Mouse (Mus musculus): ENCODE measurements around the gene Dnm3.
"Not testable (repeated sequence)": the region's sequence is repeated elsewhere in the genome, so short reads cannot be mapped to it uniquely, and the experiment has no call there.

The Dnm3 gene

DNA sequence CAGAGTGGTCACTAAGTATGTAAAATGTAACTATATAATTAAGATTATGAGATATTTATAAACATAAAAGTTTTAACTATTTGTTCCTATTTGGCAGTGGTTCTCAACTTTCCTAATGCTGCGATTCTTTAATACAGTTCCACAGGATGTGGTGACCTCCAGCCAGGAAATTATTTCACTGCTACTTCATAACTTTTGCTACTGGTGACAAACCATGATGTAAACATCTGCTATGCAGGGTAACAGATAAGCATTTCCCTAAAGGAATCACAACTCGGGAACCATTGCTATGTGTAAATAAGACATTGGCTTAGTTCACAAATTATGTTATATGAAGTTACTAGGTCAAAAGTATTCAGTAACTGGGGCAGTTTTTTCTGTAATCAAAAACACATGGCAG lies 48.9 kb downstream of the Dnm3 start:
- DNase-seq (ENCODE audit: low spot score), result no peak

DNA sequence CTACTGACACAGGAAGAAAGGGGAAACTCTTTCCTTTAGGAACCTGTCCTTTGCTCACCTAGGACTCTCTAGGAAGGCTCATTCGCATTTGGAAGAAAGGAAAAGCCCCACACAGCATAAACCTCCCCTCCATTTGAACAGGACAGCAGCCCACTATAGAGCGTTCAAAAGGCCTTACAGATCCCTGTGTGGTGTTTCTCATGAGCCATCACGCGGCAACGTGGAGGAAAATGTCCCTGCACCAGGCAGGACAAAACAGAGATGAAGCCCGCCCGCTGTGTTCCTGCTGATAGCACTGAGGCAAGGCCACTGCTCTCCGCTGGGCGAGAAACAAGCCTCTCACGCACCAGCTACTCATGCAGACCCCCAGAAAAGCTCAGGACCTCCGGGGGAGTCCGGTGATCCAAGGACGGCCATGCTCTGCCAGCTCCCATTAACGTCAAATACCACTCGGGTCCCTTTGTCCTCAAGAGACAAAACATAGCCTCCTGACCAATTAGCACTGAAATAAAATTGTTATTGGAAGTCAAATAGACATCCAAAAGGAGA lies 51.8 kb downstream of the Dnm3 start:
- no peak for DNase-seq (ENCODE audit: low spot score)

DNA sequence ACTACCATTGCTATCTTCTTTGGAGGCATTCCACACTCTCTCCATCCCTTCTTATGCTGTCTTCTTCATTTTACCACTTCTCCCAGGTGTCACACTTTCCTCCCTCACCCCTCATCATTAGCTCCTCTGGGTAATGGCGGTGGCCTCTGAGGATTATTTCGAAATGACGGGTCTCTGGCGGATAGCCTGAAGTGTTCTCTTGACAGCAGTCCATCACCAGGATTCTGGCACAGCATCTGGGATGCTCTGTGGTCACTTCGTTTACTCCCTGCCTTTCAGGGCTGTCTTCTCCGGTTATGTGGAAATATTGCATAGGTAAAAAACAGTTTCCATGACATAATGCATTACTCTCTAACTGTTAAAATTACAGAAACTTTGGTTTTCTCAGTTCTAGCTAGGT lies 55.0 kb downstream of the Dnm3 start:
- DNase-seq (ENCODE audit: low spot score), result no peak

DNA sequence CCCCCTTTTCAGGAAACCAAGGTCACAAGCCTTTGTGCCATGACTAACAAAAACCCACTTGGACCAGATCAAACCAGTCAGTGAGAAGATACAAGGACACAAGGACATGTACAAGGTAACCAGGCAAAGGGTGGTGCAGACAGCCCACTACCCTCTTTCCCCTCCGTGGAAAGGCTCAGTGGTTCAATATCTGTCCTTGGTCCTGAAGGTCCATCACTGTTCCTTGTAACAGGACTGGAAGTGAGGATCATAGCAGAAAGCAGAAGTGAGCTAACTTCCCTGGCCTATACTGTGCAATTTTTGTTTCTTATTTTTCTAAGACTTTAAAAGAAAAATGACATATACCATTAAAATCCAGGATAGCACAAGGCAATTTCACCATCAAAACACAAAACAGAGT lies 64.0 kb downstream of the Dnm3 start:
- no peak for DNase-seq (ENCODE audit: low spot score)

DNA sequence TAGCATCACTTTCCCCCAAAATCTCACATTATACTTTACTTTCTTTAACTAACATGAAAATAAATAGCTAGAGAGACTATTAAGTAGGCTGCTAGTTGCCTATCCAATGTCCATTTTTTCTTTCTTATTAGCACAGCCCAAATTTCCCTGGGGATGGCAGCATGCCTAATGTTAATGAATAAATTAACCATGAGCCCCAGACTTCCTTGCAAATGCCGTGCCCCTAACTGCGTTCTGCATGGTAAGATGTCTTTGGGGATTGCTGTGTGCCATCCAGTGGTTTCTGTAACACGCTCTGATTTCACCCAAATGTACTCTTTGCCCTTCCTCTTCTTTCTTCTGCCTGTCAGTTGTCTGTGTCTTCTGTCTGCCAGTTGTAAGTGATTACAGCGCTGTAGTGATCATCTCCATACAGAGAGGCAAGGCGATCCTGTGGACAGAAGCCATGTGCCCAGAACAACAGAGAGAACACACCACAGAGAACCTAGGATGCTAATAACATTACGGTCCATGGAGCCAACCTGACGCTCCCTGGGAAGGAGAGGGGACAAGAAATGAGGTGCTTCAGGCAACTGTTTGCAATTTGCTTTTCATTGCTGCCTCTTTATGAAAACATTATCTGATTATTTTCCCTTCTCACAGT lies 64.9 kb downstream of the Dnm3 start:
- no peak for DNase-seq (ENCODE audit: low spot score)

DNA sequence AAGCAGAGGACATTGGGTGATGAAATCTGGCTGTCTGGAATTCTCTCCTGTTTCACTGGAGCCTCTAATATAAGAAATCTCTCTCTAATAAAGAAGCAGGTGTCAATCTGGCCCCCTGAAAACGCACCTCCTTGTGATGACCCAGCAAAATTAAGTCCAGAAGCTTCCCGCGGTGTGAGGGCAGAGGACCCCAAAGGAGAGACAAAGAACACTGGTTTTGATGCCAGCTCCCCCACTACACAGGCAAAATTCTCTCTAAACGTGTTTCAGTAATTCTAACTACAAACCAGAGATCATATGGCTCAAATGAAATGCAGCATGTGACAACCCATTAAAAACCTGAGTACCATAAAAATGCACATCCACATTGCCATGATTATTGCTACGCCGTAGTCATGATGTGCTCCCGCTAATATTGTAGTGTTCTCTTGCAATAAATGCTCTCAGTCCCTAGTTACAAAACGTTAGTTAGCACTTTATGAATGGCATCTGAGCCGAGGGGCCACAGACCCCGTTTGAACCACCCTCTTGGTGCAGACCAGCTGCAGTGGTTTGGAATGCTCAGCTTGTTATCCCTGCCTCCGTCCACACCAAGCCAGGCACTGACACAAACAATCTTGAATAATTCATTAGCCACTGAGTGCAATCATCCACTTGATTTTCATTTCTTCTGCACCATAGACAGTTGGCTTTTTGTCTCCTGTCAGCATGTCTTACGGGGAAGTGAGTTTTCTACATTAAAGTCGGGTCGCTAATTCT lies 67.4 kb downstream of the Dnm3 start:
- peak; percentile 29 for DNase-seq (ENCODE audit: low spot score)

DNA sequence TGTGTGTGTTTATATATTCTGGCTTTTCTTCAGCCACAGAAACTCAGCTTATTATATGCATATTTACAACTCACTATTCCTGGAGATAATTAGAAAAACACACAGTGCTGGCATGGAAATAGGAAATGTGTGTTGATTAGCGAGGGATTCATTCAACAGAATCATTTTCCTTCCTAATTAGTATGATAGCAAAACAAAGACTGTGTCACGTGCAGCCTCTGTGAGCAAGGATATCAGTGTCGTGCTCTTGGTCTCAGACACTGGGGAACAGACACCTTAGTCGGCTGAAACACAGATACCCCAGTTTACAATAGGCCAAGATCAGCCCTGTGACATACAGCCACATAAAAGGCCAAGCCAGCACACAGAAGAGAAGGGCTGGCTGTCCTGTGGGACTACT lies 83.3 kb downstream of the Dnm3 start:
- no peak for DNase-seq (ENCODE audit: low spot score)

DNA sequence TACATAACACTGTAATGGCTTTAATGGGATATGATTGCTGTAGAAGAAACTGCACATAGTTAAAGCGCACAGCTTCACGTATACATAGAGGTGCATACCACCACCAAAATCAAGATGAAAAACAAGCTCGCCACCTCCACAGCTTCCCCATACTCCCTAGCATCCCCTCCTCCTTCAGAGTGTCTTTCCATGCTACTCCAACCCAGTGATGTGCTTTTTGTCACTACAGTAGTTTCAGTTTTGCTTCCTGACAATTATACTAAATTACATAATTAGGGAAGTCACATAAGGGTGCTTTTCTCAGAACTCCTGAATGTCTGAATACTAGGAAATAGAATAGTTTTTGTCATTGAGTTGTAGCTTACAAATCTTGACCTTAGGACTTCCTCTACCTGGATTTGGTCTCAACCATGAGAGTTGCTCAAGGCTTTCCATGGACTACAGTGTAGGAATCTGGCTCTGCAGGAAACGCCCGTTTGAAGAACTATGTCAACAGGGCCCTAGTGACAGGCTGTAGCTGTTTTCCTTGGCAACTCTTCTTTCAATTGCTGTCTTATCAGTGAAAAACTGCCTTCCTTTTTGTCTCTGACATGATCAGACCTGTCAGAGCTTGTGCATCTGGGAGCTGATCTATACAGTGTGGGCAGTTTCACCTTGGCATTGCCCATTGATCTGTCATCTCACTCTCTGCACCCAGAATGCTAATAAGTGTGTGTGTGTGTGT lies 89.2 kb downstream of the Dnm3 start:
- no peak for DNase-seq (ENCODE audit: low spot score)

DNA sequence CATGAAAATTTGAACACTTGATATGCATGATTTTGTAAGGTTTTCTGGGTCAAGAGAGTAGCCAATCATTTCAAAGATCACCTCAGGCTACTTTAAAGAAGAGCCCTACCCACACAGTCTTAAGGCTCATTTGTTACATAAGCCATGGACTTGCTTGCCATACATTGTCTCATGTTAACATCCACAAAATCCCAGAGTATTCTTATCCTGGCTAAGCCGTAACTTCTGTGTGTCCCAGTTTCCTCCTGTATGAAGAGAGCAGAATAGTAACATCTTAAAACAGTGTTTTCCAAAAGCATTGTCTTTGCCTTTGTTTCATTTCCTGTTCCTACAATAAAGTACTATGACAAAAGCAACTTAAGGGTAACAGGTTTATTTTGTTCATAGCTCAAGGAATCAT lies 104.8 kb downstream of the Dnm3 start:
- not testable (repeated sequence) for DNase-seq (ENCODE audit: low spot score)

DNA sequence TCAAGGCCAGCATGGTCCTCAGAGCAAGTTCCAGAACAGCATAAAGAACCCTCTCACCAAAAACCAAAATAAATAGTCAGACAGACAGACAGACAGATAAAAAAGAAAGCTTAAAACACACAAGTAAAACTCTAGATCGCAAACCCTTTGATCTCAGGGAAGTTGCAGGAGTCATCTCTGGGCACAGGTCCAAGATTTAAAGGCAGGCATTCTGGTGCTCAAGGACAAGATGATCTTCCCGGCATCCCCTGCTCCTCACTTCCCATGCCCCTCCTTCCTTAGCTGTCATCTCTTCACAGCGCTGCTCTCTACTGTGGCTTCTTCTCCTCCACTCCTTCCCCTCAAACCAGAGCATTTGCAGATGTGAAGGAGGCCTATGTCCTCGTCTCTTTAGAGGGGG lies 108.1 kb downstream of the Dnm3 start:
- DNase-seq (ENCODE audit: low spot score), result no peak

DNA sequence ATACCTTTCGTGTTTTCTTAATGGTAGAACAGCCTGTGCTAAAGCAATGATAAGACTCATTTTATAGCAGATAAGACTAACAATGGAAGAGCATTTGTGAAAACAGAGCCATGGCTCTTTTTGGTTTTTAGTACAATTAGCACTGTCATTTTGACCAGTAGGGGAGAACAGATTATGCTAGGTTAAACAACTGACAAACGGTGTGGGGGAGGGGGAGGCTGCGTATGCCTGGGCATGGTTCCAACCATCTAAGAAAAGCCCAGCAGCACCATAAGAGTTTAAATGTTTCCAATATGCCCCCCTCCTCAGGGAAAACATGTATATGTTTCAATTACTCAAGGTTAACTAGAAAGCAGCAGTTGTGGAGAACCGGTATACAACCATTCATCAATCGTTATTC lies 115.9 kb downstream of the Dnm3 start:
- DNase-seq (ENCODE audit: low spot score), result peak; percentile 45

DNA sequence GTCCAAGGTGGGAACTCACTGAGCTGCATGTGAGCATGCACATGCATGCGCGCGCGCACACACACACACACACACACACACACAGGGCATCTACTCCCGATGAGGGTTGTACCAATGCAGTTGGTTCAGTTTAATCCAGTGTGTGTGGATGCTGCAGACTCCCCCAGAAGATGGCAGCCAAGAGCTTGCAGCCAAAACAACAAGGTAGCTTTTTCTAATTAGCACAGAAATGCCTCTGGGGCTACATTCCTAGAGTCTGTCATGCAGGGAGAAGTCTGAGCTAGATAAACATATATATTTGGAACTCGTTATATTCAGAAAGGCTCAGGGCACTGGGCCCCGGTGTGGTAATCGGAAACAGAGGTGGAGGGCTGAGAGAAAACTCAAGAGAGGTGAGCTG lies 118.6 kb downstream of the Dnm3 start:
- DNase-seq (ENCODE audit: low spot score), result peak; percentile 73

DNA sequence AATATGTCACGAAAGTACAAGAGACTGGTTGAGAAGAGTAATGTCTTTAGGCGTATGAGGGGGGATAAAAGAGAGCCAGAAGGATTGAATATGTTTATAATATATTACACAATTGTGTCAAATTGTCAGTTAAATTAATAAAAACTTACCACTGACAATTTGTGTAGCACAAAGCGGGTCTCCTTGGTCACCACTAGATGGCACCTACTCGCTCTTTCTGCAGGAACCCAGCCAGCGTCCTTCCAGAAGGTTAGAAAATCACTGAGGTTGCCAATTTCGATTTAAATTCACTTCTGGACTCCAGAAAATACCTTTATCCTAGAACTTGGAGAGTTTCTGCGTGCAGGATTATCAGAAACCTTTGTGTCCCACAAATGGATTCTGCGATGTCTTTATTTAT lies 119.8 kb downstream of the Dnm3 start:
- peak; percentile 44 for DNase-seq (ENCODE audit: low spot score)

DNA sequence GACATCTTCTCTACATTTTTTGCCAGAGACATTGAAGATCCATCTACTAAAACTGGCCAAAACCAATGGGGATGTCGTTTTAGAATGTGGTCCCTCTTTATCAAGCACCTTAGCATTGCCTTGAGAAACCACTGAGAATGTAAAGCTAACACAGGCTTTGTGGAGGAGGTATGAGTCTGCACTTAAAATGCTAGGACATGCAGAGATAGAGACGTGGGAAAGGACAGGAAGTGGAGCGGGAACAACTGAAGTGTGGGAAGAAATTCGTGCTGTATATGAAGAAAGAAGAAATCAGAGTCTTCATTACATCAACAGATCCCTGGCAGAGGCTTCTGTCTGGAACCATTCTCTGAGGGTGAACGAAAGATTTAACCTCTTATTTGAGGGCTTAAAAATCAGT lies 121.4 kb downstream of the Dnm3 start:
- DNase-seq (ENCODE audit: low spot score), result no peak

DNA sequence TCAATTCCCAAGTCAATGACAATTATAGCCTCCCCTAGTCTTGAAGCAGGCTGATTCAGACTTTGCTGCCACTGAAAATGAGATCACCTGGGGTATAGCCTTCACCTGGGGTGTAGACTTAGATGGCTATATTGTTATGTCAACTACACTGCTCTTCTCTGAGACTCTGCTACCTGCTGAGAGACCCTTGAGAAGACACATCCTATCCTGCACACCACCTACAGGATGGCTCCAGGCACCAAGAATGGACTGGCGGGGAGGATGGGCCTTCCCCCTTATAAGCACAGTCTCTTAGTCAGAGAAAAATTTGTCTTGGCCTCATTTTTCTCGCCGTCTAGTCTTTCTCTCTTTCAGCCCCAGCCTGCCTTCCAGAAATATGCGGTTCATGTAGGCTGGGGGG lies 123.1 kb downstream of the Dnm3 start:
- DNase-seq (ENCODE audit: low spot score), result no peak

DNA sequence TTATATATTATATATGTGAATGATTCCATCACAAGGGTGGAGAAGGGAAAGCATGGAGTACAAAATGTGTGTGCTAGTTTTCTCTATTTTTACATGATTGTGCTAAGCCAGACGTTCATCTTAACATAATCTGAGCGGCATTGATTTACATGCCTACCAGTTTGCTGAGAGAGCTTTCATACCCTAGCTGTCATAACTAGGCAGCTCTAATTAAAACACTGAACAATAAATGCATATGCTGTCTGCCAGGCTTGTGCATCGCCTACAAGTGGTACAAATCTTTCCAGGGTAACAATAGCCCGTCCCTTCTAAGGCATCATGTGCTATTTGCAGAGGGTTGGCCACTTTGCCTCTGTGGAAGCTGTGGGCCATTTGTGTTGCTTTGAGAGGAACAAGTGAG lies 124.0 kb downstream of the Dnm3 start:
- DNase-seq (ENCODE audit: low spot score), result no peak

DNA sequence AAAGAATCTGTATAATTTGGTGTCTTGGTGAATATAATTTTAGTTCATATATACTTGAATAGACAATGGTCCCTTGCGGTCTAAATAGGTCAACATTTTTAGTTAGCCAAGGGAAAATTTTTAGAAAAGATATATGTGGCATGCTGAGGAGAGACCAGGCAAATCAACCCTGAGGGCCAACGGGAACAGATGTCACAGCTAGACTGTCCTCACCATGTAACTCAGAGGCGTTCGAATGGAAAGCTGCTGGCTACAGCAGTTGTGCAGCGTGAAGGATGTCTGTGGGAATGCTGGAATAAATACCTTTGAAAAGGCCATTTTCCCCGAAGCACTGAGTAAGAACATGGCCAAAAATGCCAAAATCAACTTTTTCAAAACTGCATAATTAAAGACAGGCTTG lies 128.5 kb downstream of the Dnm3 start:
- no peak for DNase-seq (ENCODE audit: low spot score)

DNA sequence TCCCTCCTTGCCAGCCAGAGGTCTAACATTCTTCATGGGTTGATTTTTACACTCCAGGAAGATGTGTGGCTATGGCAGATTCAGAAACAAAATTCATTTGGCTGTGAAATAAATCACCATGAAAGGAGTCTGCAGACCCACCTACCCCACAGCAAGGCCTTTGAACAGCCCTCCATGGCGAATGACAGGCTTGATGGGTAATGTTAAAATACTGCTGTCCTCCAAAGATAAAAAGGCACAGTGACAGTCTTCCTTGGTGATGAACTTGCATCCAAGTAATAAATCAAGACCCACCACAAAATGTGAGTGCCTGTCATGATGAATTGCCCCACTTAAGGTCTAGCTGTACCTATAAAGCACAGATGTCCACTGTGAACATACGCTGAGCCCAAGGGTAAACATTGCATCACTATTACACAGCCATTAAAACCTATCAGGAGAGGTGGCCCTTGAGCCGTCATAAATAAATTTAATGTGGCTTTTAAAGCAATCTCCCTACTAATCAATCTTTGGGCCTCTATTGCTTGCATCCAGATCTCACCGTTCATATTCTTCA lies 131.3 kb downstream of the Dnm3 start:
- DNase-seq (ENCODE audit: low spot score), result no peak

DNA sequence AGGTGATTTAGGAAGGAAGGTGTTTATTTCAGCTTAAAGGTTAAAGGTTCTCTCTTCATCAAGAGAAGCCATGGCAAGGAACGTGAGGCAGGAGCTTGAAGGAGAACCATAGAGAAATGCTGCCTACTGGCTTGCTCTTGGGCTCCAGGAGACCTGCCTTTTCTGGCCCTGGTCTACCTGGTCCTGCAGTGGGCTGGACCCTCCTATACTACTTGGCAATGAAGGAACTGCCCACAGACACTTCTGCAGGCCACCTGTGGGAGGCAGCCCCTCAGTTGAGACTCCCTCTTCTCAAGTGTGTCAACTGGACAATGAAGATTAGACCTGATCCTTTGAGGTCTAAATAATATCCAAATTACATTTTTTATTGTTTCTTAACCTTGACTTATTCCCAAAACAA lies 140.7 kb downstream of the Dnm3 start:
- no peak for DNase-seq (ENCODE audit: low spot score)

DNA sequence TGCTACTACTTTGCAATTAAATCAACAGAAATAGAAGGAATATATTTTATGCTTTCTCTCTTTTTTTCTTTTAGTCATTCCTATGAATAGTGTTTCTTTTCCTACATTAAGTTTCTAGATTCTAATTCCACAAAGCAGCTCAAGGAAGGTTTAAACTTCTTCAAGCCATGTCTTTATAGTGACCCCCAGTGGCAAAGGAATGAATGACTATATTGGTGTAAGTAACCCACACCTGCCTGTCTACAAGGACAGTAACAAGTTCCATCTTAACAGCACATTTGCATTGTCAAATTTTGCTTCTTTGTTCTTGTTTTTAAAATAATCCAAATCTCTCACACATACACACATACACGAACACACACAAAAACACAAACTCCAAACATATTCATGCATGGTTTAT lies 141.2 kb downstream of the Dnm3 start:
- DNase-seq (ENCODE audit: low spot score), result peak; percentile 40

DNA sequence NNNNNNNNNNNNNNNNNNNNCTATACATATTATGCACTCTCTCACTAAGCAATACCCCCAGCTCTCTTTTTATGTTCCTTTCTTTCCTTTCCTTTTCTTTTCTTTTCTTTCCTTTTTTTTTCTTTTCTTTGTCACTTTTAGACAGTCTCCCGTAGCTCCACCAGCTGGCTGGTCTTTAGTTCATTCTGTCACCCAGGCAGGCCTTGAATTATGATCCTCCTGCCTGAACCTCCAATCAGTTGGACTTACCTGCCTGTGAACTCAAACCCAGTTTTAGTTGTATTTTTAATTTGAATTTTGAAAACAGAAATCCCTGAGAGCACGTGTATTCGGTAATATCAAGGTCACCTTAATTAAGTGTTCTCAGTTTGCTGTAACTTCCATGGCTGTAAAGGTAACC lies 141.6 kb downstream of the Dnm3 start:
- DNase-seq (ENCODE audit: low spot score), result no peak

DNA sequence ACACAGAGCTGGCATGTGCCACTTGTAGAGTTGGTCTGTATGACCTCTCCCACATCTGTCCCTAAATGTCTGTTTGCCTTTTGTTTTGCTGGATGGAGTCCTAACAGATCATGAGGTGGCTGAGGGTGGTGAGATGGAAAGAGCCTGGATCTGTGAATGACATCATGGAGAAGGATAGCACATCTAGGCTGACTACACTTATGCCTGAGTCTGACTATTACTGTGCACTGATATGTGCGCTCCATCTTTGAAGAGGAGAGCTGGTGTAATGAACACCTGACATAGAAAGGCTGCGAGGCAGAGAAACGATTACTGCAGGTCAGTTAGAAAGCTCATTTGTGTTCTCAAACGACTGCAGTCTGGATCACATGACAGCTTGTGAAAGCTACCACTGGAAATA lies 149.2 kb downstream of the Dnm3 start:
- DNase-seq (ENCODE audit: low spot score), result no peak

DNA sequence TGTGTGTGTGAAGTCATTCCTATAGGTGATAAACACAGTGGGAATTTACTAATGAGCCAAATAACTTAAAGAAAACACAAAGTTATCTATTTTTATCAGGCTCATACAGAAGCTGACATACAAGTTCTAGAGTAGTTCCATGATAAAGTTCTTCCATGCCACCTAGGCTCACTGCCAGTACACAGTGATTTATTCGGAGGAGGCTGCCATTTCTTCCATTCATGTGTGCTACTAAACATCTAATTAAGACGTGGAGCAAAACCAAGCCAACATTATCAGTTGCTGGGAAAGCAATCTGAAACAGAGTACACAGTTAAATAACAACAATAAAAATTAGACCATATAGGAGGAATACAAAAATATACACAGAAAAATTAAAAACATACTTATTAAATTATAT lies 150.2 kb downstream of the Dnm3 start:
- no peak for DNase-seq (ENCODE audit: low spot score)
